Mouse (Mus musculus): Measurements from ENCODE around the gene Kcnd3. TPM values are rescaled to one million over a fixed set of nuclear protein-coding genes. Genes with fewer than 3 reads are reported as not detected.

The Kcnd3 gene
- polyA plus RNA-seq, 2 experiments, result 0.01 to 0.08 TPM

- H3K36me3 ChIP-seq (replicated peaks; ENCODE audit: control insufficient read depth, insufficient read depth, low read depth), result no peaks in the 10 kb centered on the region
- H3K27me3 ChIP-seq (ENCODE audit: control insufficient read depth, insufficient read depth, low read length), result no peaks in the 10 kb centered on the region
- no peak overlapping the region for H3K4me3 ChIP-seq (ENCODE audit: insufficient read depth in 1 of 2, low read depth in 2 of 2, low read length in 2 of 2)
- ATAC-seq (ENCODE audit: insufficient read depth) (no peak), DNase-seq (ENCODE audit: low read depth in 3 of 3, low spot score in 3 of 3) (no peak)
- no peaks in the 10 kb centered on the region for H3K4me1 ChIP-seq (replicated peaks; ENCODE audit: control insufficient read depth in 2 of 2, insufficient read depth in 2 of 2, low read length in 1 of 2)
- no peak overlapping the region for H3K27ac ChIP-seq
- H3K9me3 ChIP-seq (ENCODE audit: control insufficient read depth, low read length), result no peaks in the 10 kb centered on the region
- TF ChIP-seq CTCF (IDR thresholded peaks at IDR 0.05; ENCODE audit: low read depth) (no peak), EP300 (IDR thresholded peaks at IDR 0.05; ENCODE audit: low read depth) (no peak)
- H3K4me2 ChIP-seq (ENCODE audit: low read depth), result no peak overlapping the region
- no peak overlapping the region for H3K9ac ChIP-seq (replicated peaks)
Measured at GRCm38 (mm10) chr3:105412681-105413080, 39.4 kb upstream of the Kcnd3 start.

GRCm38 (mm10) chr3:105418441-105418840 is 33.7 kb upstream of the Kcnd3 start:
- DNase-seq (ENCODE audit: low read depth in 3 of 3, low spot score in 3 of 3) (no peak), ATAC-seq (ENCODE audit: insufficient read depth) (no peak)
- no peaks in the 10 kb centered on the region for H3K9me3 ChIP-seq (ENCODE audit: control insufficient read depth, low read length)
- H3K27ac ChIP-seq, result no peak overlapping the region
- no peaks in the 10 kb centered on the region for H3K4me1 ChIP-seq (replicated peaks; ENCODE audit: control insufficient read depth in 2 of 2, insufficient read depth in 2 of 2, low read length in 1 of 2)
- H3K4me2 ChIP-seq (ENCODE audit: low read depth), result no peak overlapping the region
- 61% methylated on average over 1 of the region's 1 CpGs for WGBS (ENCODE audit: insufficient replicate concordance)
- H3K27me3 ChIP-seq (ENCODE audit: control insufficient read depth, insufficient read depth, low read length), result no peaks in the 10 kb centered on the region
- no peaks in the 10 kb centered on the region for H3K36me3 ChIP-seq (replicated peaks; ENCODE audit: control insufficient read depth, insufficient read depth, low read depth)
- no peak overlapping the region for H3K9ac ChIP-seq (replicated peaks)
- no peak for TF ChIP-seq CTCF (IDR thresholded peaks at IDR 0.05; ENCODE audit: low read depth)
- TF ChIP-seq EP300 (IDR thresholded peaks at IDR 0.05; ENCODE audit: low read depth), result no peak
- no peak overlapping the region for H3K4me3 ChIP-seq (ENCODE audit: insufficient read depth in 1 of 2, low read depth in 2 of 2, low read length in 2 of 2)

GRCm38 (mm10) chr3:105422391-105422790 is 29.7 kb upstream of the Kcnd3 start:
- Histone ChIP-seq H3K27ac (no peak overlapping the region), H3K4me2 (ENCODE audit: low read depth) (no peak overlapping the region), H3K27me3 (ENCODE audit: control insufficient read depth, insufficient read depth, low read length) (no peaks in the 10 kb centered on the region), H3K9ac (replicated peaks) (no peak overlapping the region), H3K4me1 (replicated peaks; ENCODE audit: control insufficient read depth in 2 of 2, insufficient read depth in 2 of 2, low read length in 1 of 2) (no peaks in the 10 kb centered on the region), H3K9me3 (ENCODE audit: control insufficient read depth, low read length) (no peaks in the 10 kb centered on the region), H3K36me3 (replicated peaks; ENCODE audit: control insufficient read depth, insufficient read depth, low read depth) (no peaks in the 10 kb centered on the region), H3K4me3 (ENCODE audit: insufficient read depth in 1 of 2, low read depth in 2 of 2, low read length in 2 of 2) (no peak overlapping the region)
- DNase-seq (ENCODE audit: low read depth in 3 of 3, low spot score in 3 of 3), result no peak
- no peak for TF ChIP-seq EP300 (IDR thresholded peaks at IDR 0.05; ENCODE audit: low read depth)
- peak; percentile 39 for TF ChIP-seq CTCF (IDR thresholded peaks at IDR 0.05; ENCODE audit: low read depth)
- ATAC-seq (ENCODE audit: insufficient read depth), result no peak

GRCm38 (mm10) chr3:105423427-105423826 is 28.7 kb upstream of the Kcnd3 start:
- Histone ChIP-seq H3K27ac (no peak overlapping the region), H3K36me3 (replicated peaks; ENCODE audit: control insufficient read depth, insufficient read depth, low read depth) (no peaks in the 10 kb centered on the region), H3K4me2 (ENCODE audit: low read depth) (no peak overlapping the region), H3K9ac (replicated peaks) (no peak overlapping the region), H3K9me3 (ENCODE audit: control insufficient read depth, low read length) (no peaks in the 10 kb centered on the region), H3K4me1 (replicated peaks; ENCODE audit: control insufficient read depth in 2 of 2, insufficient read depth in 2 of 2, low read length in 1 of 2) (no peaks in the 10 kb centered on the region), H3K27me3 (ENCODE audit: control insufficient read depth, insufficient read depth, low read length) (no peaks in the 10 kb centered on the region), H3K4me3 (ENCODE audit: insufficient read depth in 1 of 2, low read depth in 2 of 2, low read length in 2 of 2) (no peak overlapping the region)
- DNase-seq (ENCODE audit: low read depth in 3 of 3, low spot score in 3 of 3) (no peak), ATAC-seq (ENCODE audit: insufficient read depth) (no peak)
- no peak for TF ChIP-seq CTCF (IDR thresholded peaks at IDR 0.05; ENCODE audit: low read depth)
- TF ChIP-seq EP300 (IDR thresholded peaks at IDR 0.05; ENCODE audit: low read depth), result no peak
- 53% methylated on average over 4 of the region's 4 CpGs for WGBS (ENCODE audit: insufficient replicate concordance)

GRCm38 (mm10) chr3:105428586-105428985 is 23.5 kb upstream of the Kcnd3 start:
- Histone ChIP-seq H3K9ac (replicated peaks) (no peak overlapping the region), H3K4me2 (ENCODE audit: low read depth) (no peak overlapping the region), H3K4me3 (ENCODE audit: insufficient read depth in 1 of 2, low read depth in 2 of 2, low read length in 2 of 2) (no peak overlapping the region), H3K27me3 (ENCODE audit: control insufficient read depth, insufficient read depth, low read length) (no peaks in the 10 kb centered on the region), H3K36me3 (replicated peaks; ENCODE audit: control insufficient read depth, insufficient read depth, low read depth) (no peaks in the 10 kb centered on the region), H3K9me3 (ENCODE audit: control insufficient read depth, low read length) (no peaks in the 10 kb centered on the region), H3K4me1 (replicated peaks; ENCODE audit: control insufficient read depth in 2 of 2, insufficient read depth in 2 of 2, low read length in 1 of 2) (no peaks in the 10 kb centered on the region), H3K27ac (no peak overlapping the region)
- ATAC-seq (ENCODE audit: insufficient read depth) (no peak), DNase-seq (ENCODE audit: low read depth in 3 of 3, low spot score in 3 of 3) (no peak)
- TF ChIP-seq CTCF (IDR thresholded peaks at IDR 0.05; ENCODE audit: low read depth) (no peak), EP300 (IDR thresholded peaks at IDR 0.05; ENCODE audit: low read depth) (no peak)

- Histone ChIP-seq H3K4me3 (ENCODE audit: insufficient read depth in 1 of 2, low read depth in 2 of 2, low read length in 2 of 2) (no peak overlapping the region), H3K9me3 (ENCODE audit: control insufficient read depth, low read length) (no peaks in the 10 kb centered on the region), H3K4me1 (replicated peaks; ENCODE audit: control insufficient read depth in 2 of 2, insufficient read depth in 2 of 2, low read length in 1 of 2) (no peaks in the 10 kb centered on the region), H3K36me3 (replicated peaks; ENCODE audit: control insufficient read depth, insufficient read depth, low read depth) (no peaks in the 10 kb centered on the region), H3K27me3 (ENCODE audit: control insufficient read depth, insufficient read depth, low read length) (no peaks in the 10 kb centered on the region), H3K4me2 (ENCODE audit: low read depth) (no peak overlapping the region), H3K27ac (no peak overlapping the region), H3K9ac (replicated peaks) (no peak overlapping the region)
- TF ChIP-seq CTCF (IDR thresholded peaks at IDR 0.05; ENCODE audit: low read depth), result no peak
- TF ChIP-seq EP300 (IDR thresholded peaks at IDR 0.05; ENCODE audit: low read depth), result no peak
- DNase-seq (ENCODE audit: low read depth in 3 of 3, low spot score in 3 of 3) (no peak), ATAC-seq (ENCODE audit: insufficient read depth) (no peak)
- WGBS (ENCODE audit: insufficient replicate concordance), result 40% methylated on average over 2 of the region's 2 CpGs
Measured at GRCm38 (mm10) chr3:105436383-105436782, 15.7 kb upstream of the Kcnd3 start.
